ENCODE assay signal across 10 mouse cellular contexts in the genomic region with DNA sequence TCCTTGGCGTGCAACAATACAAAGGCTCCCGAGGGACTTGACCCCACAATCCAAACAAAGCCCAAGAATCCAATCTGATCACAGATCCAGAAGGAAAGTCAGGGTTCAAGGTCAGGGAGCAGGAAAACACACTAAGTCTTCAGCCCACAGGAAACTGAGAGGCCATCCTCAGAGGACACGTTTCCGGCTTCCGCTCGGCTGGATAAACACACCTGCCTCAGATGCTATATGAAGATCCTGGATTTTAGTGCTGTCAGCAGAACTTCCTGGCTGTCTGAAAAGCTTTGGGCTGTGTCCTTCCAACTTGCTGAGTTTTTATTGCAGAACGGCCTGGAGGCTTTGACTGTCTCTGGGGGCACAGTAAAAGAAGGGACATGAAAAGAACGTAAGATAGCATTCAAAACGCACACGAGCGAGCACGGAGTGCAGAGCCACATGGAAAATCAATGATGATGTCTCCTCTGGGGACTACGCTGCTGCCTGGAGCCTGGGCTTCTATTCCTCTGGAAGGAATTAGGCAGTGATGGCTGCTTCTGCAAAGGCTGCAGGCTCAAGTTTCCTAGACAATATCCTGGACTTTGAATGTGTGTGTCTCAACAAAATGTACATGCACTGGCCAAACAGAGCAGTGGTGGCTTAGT.
DNase-seq lines count a peak whose midpoint lies in the region; ATAC-seq lines count a peak whose summit lies in the region.
"Had no signal": no experiment of that assay in that cellular context is flagged by ENCODE, and none has a peak within 500 bp of the region (broad histone marks: within the 10 kb centered on the region; RNA-seq: fewer than 3 reads in every experiment).

No protein-coding gene starts in this region.

- peak overlapping the region; percentile 25; the same call in 1 of the 2 replicates for H3K27ac ChIP-seq in midbrain, embryonic 12.5 days (replicated peaks)

- no peak for ATAC-seq in midbrain, embryonic 12.5 days (ENCODE audit: low FRiP score, low read depth)

- peak; percentile 12 for DNase-seq in gastrocnemius, postnatal 25 days
- no peak for DNase-seq in gastrocnemius, postnatal 10 days
- peak; percentile 70 for DNase-seq in embryo, embryonic 10 days (ENCODE audit: low spot score)
- peak; percentile 14 for DNase-seq in kidney, adult 18-20 months
- no peak for DNase-seq in layer of hippocampus, postnatal 36 days
- DNase-seq in layer of hippocampus, postnatal 25 days (ENCODE audit: extremely low spot score in 1 of 2, low spot score in 1 of 2) = no peak
- no peak for DNase-seq in adipocyte (ENCODE audit: low spot score)
- DNase-seq: B cell, adult 2 months had no signal

- H3K9me3 ChIP-seq in midbrain, embryonic 12.5 days = no peaks in the 10 kb centered on the region

- H3K4me1 ChIP-seq in midbrain, embryonic 12.5 days = peaks cover 8% of the 10 kb centered on the region; the same call in 1 of the 2 replicates

- no peak overlapping the region for H3K4me2 ChIP-seq in midbrain, embryonic 12.5 days (replicated peaks)
- H3K4me2 ChIP-seq: liver, embryonic 11.5 days had no signal

- H3K27me3 ChIP-seq in midbrain, embryonic 12.5 days = no peaks in the 10 kb centered on the region

- H3K9ac ChIP-seq in midbrain, embryonic 12.5 days (replicated peaks) = no peak overlapping the region

- no peaks in the 10 kb centered on the region for H3K36me3 ChIP-seq in midbrain, embryonic 12.5 days

- H3K4me3 ChIP-seq in midbrain, embryonic 12.5 days = no peak overlapping the region

- 47% methylated on average over 13 of the region's 13 CpGs for WGBS in midbrain, embryonic 12.5 days

Comparison
In these comparisons a context has a peak if more than half of its experiments do, and no peak if none do; other contexts are left out.
1. DNase-seq: peak in gastrocnemius, postnatal 25 days (single experiment), embryo, embryonic 10 days (single experiment) and kidney, adult 18-20 months (single experiment); none in gastrocnemius, postnatal 10 days (single experiment), layer of hippocampus, postnatal 36 days (0 of 2), layer of hippocampus, postnatal 25 days (0 of 2) and adipocyte (single experiment).